Mouse (Mus musculus) liver, embryonic 15.5 days (tissue): ENCODE results near the gene Apobec3. TPM values are rescaled to one million over a fixed set of nuclear protein-coding genes. Genes with fewer than 3 reads are reported as not detected.
"Not testable (repeated sequence)": the region's sequence is repeated elsewhere in the genome, so short reads cannot be mapped to it uniquely, and the experiment has no call there.

Source experiments
- ATAC-seq: fragments of 200-750 bp; cut with Nextera tagmentation; 2 replicates; pipeline ENCODE4 v1.8.0; 2017; ENCODE audit warnings: moderate number of reproducible peaks, mild to moderate bottlenecking, moderate library complexity; ENCODE audit not compliant: insufficient read depth
- H3K27ac ChIP-seq: fragments of 300-500 bp; sonication (generic); replicated peaks from 2 replicates; pipeline ENCODE4 v1.5.1; 2015; ENCODE audit warnings: mild to moderate bottlenecking, inconsistent platforms
- H3K27me3 ChIP-seq: fragments of 300-500 bp; sonication (generic); 2 replicates; pipeline ENCODE4 v1.6.1; 2015; ENCODE audit warnings: mild to moderate bottlenecking, inconsistent platforms
- H3K36me3 ChIP-seq: fragments of 300-500 bp; sonication (generic); replicated peaks from 2 replicates; pipeline ENCODE4 v1.6.1; 2015; ENCODE audit warnings: moderate library complexity, mild to moderate bottlenecking, inconsistent platforms
- H3K4me1 ChIP-seq: fragments of 300-500 bp; sonication (generic); replicated peaks from 2 replicates; pipeline ENCODE4 v1.6.1; 2015; ENCODE audit warnings: inconsistent platforms
- H3K4me2 ChIP-seq: fragments of 300-500 bp; sonication (generic); 2 replicates; pipeline ENCODE4 v1.6.1; 2015; ENCODE audit warnings: moderate library complexity, mild to moderate bottlenecking, inconsistent platforms
- H3K4me3 ChIP-seq: fragments of 300-500 bp; sonication (generic); replicated peaks from 2 replicates; pipeline ENCODE4 v1.5.1; 2015; ENCODE audit warnings: mild to moderate bottlenecking, inconsistent platforms
- H3K9ac ChIP-seq: fragments of 300-500 bp; sonication (generic); 2 replicates; pipeline ENCODE4 v1.6.1; 2015; ENCODE audit warnings: moderate library complexity, mild to moderate bottlenecking, inconsistent platforms
- H3K9me3 ChIP-seq: fragments of 300-500 bp; sonication (generic); replicated peaks from 2 replicates; pipeline ENCODE4 v1.6.1; 2016; ENCODE audit warnings: inconsistent platforms
- WGBS: fragments of 180-500 bp; shearing (Covaris S2); methylation state at CpG from one replicate; pipeline ENCODE4 v1.1.7; 2015; ENCODE audit warnings: mixed read lengths; ENCODE audit not compliant: insufficient replicate concordance; 5-methylcytosine and 5-hydroxymethylcytosine counted together
- polyA plus RNA-seq: library from polyadenylated mRNA; unstranded; fragments of >200 nt; fragmentation: Nextera tagmentation; extraction: Ambion mirVana; gene quantifications from 2 replicates; pipeline ENCODE4 v1.2.1, GENCODE M21; 2015

Apobec3 gene
- polyA plus RNA-seq, 1 experiment from 2014 or later = 34.5 TPM

DNA sequence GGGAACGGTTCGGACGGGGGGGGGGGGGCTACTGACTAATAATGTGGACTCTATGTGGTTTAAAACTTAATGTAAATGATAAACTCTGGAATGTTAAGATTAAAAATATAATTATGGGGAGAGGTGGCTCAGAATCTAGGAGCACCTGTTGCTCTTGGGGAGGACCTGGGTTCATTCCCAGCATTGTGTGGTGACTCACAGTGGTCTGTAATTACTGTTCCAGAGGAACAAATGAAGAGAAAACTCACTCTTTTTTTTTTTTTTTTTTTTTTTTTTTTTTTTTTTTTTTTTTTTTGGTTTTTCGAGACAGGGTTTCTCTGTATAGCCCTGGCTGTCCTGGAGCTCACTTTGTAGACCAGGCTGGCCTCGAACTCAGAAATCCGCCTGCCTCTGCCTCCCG, 48.0 kb downstream of the Apobec3 start:
- H3K27ac ChIP-seq, H3K9me3 ChIP-seq, H3K4me3 ChIP-seq, H3K36me3 ChIP-seq, H3K4me2 ChIP-seq, ATAC-seq, H3K4me1 ChIP-seq, H3K9ac ChIP-seq: not testable (repeated sequence)
- peaks cover 48% of the 10 kb centered on the region for H3K27me3 ChIP-seq
- WGBS = 72% methylated on average over 6 of the region's 7 CpGs

DNA sequence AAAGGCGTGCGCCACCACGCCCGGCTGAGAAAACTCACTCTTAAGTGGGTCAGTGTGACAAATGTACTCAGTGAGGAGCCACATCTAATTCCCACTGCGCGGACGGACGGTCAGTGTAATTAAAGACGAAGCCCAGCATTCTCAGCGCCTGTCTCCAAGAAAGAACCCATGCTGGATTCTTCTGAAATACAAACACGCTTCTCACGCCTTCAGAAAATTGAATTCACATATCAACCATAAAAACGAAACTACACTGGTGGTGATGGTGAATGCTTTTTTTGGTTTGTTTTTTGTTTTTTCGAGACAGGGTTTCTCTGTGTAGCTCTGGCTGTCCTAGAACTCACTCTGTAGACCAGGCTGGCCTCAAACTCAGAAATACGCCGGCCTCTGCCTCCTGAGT, 48.5 kb downstream of the Apobec3 start:
- no peaks in the 10 kb centered on the region for H3K36me3 ChIP-seq
- H3K4me2 ChIP-seq = no peak overlapping the region
- H3K27ac ChIP-seq = no peak overlapping the region
- no peaks in the 10 kb centered on the region for H3K9me3 ChIP-seq
- WGBS = 76% methylated on average over 16 of the region's 16 CpGs
- H3K27me3 ChIP-seq = peaks cover 48% of the 10 kb centered on the region
- no peaks in the 10 kb centered on the region for H3K4me1 ChIP-seq
- ATAC-seq = no peak
- H3K9ac ChIP-seq = no peak overlapping the region
- no peak overlapping the region for H3K4me3 ChIP-seq

- H3K4me3 ChIP-seq = no peak overlapping the region
- no peaks in the 10 kb centered on the region for H3K36me3 ChIP-seq
- 17% methylated on average over 8 of the region's 8 CpGs for WGBS
- H3K4me2 ChIP-seq = no peak overlapping the region
- H3K27me3 ChIP-seq = peaks cover 41% of the 10 kb centered on the region
- no peak overlapping the region for H3K9ac ChIP-seq
- H3K27ac ChIP-seq = no peak overlapping the region
- no peaks in the 10 kb centered on the region for H3K9me3 ChIP-seq
- ATAC-seq = no peak
- no peaks in the 10 kb centered on the region for H3K4me1 ChIP-seq
Observed at GRCm38 (mm10) chr15:79940932-79941331, 49.5 kb downstream of the Apobec3 start.

DNA sequence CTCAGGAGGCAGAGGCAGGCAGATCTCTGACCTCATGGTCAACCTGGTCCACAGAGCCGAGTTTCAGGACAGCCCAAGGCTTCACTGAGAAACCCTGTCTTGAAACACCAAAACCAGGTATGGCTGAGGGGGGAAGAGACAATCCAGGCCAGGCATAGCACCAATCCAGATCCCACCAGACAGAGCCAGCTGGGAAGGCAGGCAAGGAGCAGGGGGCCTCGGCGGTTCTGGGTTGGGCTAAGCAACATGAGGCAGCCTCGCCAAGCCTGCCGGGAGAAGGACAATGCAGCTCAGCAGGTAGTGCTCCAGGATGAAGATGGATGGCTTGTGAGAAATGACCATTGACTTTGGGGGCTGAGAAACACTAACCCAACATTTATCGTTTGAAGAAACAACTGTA, 51.1 kb downstream of the Apobec3 start:
- ATAC-seq = no peak
- no peak overlapping the region for H3K4me2 ChIP-seq
- 82% methylated on average over 6 of the region's 6 CpGs for WGBS

GRCm38 (mm10) chr15:79943584-79943983, 52.1 kb downstream of the Apobec3 start:
- no peaks in the 10 kb centered on the region for H3K9me3 ChIP-seq

More for the DNA sequence above, 51.1 kb downstream of the Apobec3 start:
- Histone ChIP-seq H3K36me3 (no peaks in the 10 kb centered on the region), H3K27me3 (peaks cover 29% of the 10 kb centered on the region), H3K4me3 (no peak overlapping the region), H3K9me3 (no peaks in the 10 kb centered on the region), H3K4me1 (no peaks in the 10 kb centered on the region), H3K9ac (no peak overlapping the region), H3K27ac (no peak overlapping the region)

DNA sequence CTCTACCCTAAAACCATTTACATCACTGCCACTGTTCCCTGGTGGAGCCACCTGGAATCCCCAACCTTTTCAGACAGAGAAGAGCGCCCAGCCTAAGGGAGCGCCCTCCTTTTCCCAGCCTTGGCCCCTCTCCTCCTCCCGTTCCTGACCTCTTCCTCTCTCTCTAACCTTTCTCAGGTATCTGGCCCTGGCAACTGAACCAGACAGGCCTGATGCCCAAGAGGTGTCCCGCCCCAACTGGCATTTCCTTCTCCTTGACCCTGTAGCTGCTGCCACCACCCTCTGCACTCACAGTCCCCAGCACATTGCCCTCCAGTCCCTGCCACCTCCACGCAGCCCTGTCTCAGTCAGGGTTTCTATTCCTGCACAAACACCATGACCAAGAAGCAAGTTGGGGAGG, 53.5 kb downstream of the Apobec3 start:
- H3K9me3 ChIP-seq = no peaks in the 10 kb centered on the region
- H3K27me3 ChIP-seq = peaks cover 26% of the 10 kb centered on the region
- no peak for ATAC-seq

More at GRCm38 (mm10) chr15:79943584-79943983, 52.1 kb downstream of the Apobec3 start:
- Histone ChIP-seq H3K4me3 (no peak overlapping the region), H3K27me3 (peaks cover 23% of the 10 kb centered on the region; the same call in 1 of the 2 replicates), H3K9ac (no peak overlapping the region), H3K4me2 (no peak overlapping the region), H3K36me3 (no peaks in the 10 kb centered on the region), H3K27ac (no peak overlapping the region), H3K4me1 (no peaks in the 10 kb centered on the region)
- ATAC-seq = no peak
- 76% methylated on average over 3 of the region's 3 CpGs for WGBS

GRCm38 (mm10) chr15:79946022-79946421, 54.6 kb downstream of the Apobec3 start:
- Histone ChIP-seq H3K9me3 (no peaks in the 10 kb centered on the region), H3K27me3 (peaks cover 31% of the 10 kb centered on the region), H3K36me3 (no peaks in the 10 kb centered on the region), H3K27ac (no peak overlapping the region), H3K9ac (no peak overlapping the region), H3K4me2 (no peak overlapping the region), H3K4me1 (peaks cover 6% of the 10 kb centered on the region), H3K4me3 (no peak overlapping the region)
- 3% methylated on average over 4 of the region's 4 CpGs for WGBS
- ATAC-seq = peak; percentile 54; the same call in 1 of the 2 replicates

More for the DNA sequence above, 53.5 kb downstream of the Apobec3 start:
- no peak overlapping the region for H3K4me3 ChIP-seq
- no peak overlapping the region for H3K4me2 ChIP-seq
- 64% methylated on average over 5 of the region's 5 CpGs for WGBS
- no peaks in the 10 kb centered on the region for H3K4me1 ChIP-seq
- no peak overlapping the region for H3K9ac ChIP-seq
- no peak overlapping the region for H3K27ac ChIP-seq
- no peaks in the 10 kb centered on the region for H3K36me3 ChIP-seq

- Histone ChIP-seq H3K4me1 (peaks cover 10% of the 10 kb centered on the region), H3K27me3 (peaks cover 38% of the 10 kb centered on the region), H3K27ac (no peak overlapping the region), H3K4me3 (no peak overlapping the region), H3K36me3 (no peaks in the 10 kb centered on the region), H3K9me3 (no peaks in the 10 kb centered on the region), H3K4me2 (no peak overlapping the region), H3K9ac (no peak overlapping the region)
- 63% methylated on average over 9 of the region's 9 CpGs for WGBS
- ATAC-seq = no peak
Observed at GRCm38 (mm10) chr15:79946790-79947189, 55.3 kb downstream of the Apobec3 start.

DNA sequence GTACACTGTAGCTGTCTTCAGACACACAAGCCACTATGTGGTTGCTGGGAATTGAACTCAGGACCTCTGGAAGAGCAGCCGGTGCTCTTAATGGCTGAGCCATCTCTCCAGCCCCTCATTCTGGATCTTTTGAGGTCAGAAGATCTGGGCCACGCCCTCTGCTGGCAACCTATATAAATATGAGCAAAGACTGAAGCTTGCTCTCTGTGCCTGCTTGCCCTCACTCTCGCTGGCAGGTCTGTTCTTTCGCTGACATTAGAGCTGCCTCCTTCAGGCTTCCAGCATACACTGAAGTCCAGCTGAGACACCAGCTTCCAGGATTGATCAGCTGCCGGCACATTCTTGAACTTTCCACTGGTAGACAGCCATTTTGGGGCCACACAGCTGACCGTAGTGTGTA, 56.2 kb downstream of the Apobec3 start:
- Histone ChIP-seq H3K4me1 (peaks cover 10% of the 10 kb centered on the region), H3K36me3 (no peaks in the 10 kb centered on the region), H3K4me3 (no peak overlapping the region), H3K9me3 (no peaks in the 10 kb centered on the region), H3K4me2 (no peak overlapping the region), H3K27me3 (peaks cover 41% of the 10 kb centered on the region), H3K27ac (no peak overlapping the region), H3K9ac (no peak overlapping the region)
- 61% methylated on average over 6 of the region's 6 CpGs for WGBS
- ATAC-seq = no peak

DNA sequence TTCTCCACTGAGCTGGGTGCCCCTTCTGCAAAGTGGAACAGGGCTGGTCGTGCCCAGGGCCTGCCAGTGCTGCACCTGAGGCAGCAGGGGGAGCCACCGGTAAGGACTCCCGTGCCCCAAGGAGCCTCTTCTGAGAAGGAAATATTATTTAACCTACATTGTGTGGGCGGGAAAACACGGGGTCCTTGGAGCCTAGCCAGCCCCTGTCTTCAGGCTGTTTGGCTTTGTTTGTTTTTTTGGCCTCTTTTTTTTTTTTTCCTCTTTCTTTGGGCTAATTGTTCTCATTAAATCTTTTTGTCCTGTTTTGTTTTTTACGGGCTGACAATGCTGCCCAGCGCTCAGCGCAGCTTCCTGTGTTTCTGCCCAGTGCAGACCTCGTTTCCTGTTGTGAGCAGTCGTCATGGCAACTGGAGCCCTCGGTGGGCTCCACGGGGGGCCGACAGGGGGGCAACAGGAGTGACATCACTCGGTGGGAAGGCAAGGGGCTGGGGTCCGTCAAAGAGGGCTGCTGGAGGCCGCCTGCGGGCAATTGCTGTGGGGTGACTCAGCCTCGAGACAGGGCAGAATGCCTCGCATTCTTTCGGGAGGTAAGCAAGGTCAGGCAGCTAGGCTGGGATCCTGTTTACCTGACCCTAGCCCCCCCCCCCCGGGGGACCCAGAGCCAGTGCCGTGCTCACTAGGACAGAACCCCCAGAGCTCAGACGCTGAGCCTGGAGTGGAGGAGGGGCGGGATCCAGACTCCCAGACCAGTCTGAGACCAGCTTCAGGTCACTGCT, 59.0 kb downstream of the Apobec3 start:
- Histone ChIP-seq H3K9ac (no peak overlapping the region), H3K27me3 (peaks cover 29% of the 10 kb centered on the region), H3K4me1 (peaks cover 10% of the 10 kb centered on the region), H3K9me3 (no peaks in the 10 kb centered on the region), H3K4me3 (no peak overlapping the region), H3K27ac (no peak overlapping the region), H3K36me3 (no peaks in the 10 kb centered on the region), H3K4me2 (peak overlapping the region; percentile 51)
- ATAC-seq = no peak
- 6% methylated on average over 24 of the region's 24 CpGs for WGBS

- Histone ChIP-seq H3K4me3 (no peak overlapping the region), H3K27ac (no peak overlapping the region)
- WGBS = 62% methylated on average over 6 of the region's 6 CpGs
Observed at GRCm38 (mm10) chr15:79951226-79951625, 59.8 kb downstream of the Apobec3 start.

More at GRCm38 (mm10) chr15:79951226-79951625, 59.8 kb downstream of the Apobec3 start:
- no peak overlapping the region for H3K9ac ChIP-seq
- no peak overlapping the region for H3K4me2 ChIP-seq
- H3K4me1 ChIP-seq = peaks cover 10% of the 10 kb centered on the region
- H3K36me3 ChIP-seq = no peaks in the 10 kb centered on the region
- no peak for ATAC-seq
- peaks cover 29% of the 10 kb centered on the region for H3K27me3 ChIP-seq
- H3K9me3 ChIP-seq = no peaks in the 10 kb centered on the region
